Mouse (Mus musculus): ENCODE data around the gene Trim2. TPM values are rescaled to one million over a fixed set of nuclear protein-coding genes. Genes with fewer than 3 reads are reported as not detected.

Trim2 gene
- total RNA-seq, 2 experiments from 2014 or later, result 438 to 456 TPM

DNA sequence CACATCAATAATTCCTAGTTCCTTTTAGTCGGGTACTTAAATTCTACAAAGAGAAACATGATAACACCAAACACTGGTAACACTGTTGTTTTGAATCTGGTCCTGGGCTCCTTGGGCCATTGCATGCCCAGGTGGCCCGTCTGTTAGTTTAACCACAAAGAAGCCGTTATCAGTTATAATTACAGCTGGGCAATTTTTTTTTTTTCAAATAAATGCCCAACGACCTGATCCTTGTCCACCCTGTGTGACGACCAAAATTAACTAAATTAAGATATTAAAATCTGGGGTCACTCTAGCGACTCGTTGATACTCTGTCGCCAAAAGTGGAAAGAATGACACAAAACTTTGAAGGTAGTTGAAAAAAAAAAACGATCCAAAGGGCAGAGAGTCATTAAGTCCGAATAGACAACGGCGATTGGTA is 151.9 kb downstream of the Trim2 start:
- no peak for DNase-seq (ENCODE audit: low spot score in 2 of 2)

DNA sequence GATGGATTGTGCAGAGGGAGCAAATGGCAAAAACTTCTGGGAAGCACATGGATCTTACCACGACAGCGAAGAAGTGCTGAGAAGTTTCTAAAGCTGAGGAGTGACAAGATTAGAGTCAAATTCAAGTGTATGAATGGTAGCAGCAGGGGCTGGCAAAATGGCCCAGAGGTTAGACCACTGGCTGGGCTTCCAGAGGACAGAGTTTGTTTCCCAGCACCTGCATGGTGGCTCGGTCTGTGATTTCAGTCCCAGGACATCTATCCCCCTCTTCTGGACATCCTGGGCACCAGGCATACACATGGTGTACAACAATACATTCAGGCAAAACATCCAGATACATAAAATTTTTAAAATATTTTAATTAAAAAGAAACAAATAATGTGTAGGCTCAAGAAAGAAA is 156.8 kb downstream of the Trim2 start:
- no peak for DNase-seq (ENCODE audit: low spot score in 2 of 2)

DNA sequence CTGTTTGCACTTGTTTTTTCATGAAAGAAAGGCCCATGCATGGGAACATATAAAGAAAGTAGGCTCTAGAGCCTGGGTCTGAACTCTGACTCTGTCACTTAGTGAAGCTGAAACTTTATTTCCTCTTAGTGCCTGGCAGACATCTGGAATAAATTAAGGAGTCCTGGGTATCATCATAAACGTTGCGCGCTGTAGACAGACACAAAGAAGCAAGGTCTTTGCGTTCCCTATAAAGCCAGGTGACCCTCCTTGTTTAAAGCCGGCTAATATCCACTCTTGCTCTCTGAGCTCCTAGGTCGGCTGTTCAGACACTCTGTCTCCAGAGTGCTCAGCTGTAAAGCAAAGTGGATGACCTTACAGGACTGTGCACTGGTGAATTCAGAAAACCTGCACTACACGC is 165.7 kb downstream of the Trim2 start:
- DNase-seq (ENCODE audit: low spot score in 2 of 2), result no peak

DNA sequence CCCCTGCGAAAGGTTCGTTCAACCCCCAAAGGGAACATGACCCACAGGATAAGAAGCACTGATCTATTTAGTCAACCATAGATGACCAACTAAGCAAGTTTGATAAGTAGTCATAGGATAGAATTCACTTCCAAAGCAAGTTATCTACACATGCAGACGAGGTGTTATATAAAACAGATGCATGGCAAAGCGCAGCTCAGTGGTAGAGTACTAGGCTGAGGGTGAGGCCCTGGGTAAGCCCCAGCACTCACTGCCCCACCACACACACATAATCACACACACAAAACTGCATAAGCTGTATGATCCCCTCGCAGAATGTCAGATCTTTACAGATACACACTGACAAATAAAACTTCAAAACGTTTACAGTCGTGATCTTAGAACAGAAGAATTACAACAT is 170.2 kb downstream of the Trim2 start:
- no peak for DNase-seq (ENCODE audit: low spot score in 2 of 2)

DNA sequence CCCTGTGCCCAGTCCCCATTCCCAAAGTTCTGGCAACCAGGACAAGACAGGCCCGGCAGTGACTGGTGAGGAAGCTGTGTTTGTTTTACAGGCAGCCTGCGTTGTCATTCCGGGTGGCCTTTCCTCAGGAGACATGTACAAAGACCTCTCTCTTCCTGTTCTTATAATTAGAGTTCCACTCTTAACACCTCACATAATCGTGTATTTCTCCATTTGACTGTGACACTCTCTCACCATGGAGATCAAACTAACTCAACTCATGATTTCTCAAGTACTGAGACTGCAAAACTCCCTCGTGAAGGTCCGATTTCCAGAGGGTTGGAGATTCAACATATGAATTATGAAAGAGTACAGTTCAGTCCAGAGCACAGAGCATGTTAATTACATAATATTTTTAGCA is 170.7 kb downstream of the Trim2 start:
- DNase-seq (ENCODE audit: low spot score in 2 of 2), result no peak

DNA sequence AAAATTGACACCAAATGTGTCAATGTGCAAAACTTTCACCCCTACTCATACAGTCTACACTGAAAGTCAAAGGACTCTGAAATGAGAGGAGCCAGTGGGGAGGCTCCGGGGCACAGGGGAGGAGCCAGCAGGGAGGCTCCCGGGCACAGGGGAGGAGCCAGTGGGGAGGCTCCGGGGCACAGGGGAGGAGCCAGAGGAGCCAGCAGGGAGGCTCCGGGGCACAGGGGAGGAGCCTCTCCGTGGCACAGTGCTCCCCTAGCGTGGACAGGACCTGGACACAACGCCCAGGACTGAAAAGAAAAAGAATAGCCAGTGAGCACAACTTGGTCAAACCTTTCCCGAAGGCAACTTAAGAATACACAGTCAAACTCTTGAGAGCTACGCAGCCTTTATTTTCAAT is 171.3 kb downstream of the Trim2 start:
- DNase-seq (ENCODE audit: low spot score in 2 of 2), result no peak

DNA sequence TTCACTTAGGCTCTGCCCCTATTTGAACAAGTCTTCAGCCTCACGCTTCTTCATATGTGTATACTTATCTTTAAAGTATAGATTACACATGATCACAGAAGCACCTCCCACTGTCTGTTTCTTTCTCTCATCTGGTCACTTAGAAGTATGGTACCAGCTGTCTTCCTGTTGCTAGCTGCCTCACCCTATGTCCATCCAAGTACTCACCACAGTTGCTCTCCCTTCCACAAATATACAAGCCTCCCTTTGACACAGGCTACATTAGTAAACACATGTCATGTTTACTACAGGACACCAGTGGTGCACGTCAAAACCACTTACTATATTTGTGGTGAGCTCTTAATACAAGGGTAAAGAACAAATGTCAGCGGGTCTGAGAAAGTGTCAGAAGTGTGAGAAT is 175.3 kb downstream of the Trim2 start:
- no peak for DNase-seq (ENCODE audit: low spot score in 2 of 2)

DNA sequence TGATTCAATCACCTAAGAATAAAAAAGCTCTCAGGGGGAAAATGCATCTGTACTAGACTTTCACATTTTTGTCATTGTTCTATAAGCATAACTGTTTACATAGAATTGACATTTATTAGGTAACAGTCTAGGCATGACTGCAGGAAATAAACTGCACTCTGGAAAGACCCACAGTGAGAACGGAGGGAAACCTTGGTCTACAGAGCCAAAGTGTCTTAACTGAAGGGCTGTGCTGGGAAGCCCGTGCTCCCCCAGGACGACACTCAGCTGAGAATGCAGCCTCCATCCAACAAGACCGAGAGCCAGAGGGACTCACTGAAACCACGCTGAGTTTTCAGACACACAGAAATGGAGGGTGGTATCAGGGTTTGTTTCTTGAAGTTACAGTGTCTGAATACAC is 175.9 kb downstream of the Trim2 start:
- no peak for DNase-seq (ENCODE audit: low spot score in 2 of 2)

DNA sequence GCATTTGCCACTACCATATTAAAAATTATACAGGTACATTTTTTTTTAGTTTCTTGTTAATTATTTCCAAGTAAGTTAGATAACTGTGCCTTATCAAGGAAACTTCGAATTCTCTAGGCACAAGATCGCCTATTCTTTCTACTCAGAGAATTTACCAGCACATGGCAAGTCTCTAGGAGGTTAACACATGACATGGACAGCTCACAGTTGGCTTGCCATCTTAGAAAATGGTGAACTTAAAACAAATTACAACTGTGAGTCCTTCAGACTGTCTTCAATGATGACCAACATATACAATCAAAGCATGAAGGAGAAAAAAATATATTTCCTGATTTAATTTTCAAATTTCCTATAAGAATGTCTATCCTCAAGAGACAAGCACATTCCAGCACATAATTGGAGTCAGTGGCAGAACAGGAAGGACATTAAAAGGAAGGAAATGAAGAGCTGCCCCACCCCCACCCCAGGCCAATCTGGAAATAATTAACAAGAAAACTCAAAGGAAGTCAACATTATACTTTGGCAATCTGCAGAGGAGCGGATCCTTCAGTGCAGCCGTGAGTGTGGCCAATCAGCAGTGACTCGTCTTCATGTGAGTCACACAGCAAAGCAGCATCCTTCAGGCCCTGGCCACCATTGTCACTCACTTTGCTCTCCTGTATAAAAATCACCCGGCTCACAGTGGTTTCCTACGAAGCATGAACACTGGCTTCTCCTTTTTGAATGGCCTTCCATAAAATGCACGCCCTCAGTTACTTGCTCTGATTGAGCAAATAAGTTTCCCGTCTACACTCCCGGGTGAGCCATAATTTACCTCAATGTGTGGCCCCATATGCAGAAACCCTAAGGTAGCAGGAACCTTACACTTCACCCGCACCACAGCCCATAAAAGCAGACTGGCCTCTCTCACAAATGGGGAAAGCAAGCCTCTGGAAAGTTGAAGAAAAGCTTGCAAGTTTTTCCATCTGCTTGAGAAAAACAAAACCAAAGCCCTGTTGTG is 177.5 kb downstream of the Trim2 start:
- no peak for DNase-seq (ENCODE audit: low spot score in 2 of 2)

DNA sequence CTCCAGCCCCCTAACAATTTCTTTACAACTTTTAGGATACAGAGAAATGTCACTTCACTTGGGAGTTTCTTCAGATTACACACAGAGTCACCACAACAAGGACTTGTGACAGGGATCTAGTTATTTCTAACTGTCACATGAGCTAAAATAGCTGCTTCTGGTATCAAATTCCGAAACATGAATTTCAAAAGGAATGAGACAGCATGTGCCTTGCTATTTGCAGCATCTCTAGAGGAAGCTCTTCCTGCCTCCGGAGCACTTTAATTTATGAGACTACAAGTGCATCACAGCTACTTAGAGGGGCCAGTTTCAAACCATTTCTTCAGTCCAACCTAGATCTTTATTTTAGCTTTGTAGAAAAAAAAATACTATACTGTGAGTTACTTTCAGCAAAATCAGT is 179.2 kb downstream of the Trim2 start:
- DNase-seq (ENCODE audit: low spot score in 2 of 2), result peak in 1 of 2 experiments; percentile 11

DNA sequence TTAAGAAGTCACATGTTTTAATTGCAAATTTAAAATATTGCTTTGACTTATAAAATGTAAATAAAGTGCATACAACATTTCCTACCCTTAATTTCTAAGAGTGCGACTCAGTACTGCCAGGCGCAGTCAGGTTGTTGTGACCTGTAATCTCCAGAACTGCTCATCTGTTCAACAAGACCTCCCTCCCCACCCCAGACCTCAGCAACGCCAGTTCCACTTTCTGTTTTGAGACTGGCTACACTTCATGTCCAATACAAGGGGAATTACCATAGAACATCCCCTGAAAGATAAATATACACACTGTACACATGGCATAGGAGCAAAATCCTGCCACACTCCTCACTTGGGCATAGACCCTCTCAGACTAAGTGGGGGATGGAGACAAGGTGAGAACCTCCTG is 180.0 kb downstream of the Trim2 start:
- DNase-seq (ENCODE audit: low spot score in 2 of 2), result no peak

DNA sequence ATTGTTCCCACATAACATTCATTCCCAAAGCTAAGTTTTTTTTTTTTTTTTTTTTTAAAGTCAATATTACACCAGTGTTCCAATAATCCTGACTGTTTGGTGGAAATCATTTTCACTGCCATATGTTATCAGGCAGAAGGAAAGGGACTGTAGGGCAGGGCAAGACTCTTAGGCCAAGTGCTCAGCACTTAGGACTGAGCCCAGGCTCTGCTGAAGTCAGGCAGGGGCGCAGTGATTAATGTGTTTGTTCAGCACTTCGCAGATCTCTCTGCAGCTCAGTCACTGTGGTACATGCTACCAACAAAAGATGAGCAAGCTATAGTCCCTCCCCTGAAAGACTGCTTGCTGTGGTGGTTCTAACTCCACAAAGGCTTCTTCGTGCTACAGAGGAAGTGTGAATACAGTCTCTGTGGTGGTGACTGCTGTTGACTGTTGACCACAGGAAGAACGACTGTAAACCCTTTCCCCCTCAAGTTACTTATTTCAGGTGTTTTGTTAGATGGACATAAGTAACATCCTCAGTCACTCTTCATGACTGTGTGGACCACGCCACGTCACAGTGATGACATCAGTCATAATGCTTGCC is 180.9 kb downstream of the Trim2 start:
- no peak for DNase-seq (ENCODE audit: low spot score in 2 of 2)

DNA sequence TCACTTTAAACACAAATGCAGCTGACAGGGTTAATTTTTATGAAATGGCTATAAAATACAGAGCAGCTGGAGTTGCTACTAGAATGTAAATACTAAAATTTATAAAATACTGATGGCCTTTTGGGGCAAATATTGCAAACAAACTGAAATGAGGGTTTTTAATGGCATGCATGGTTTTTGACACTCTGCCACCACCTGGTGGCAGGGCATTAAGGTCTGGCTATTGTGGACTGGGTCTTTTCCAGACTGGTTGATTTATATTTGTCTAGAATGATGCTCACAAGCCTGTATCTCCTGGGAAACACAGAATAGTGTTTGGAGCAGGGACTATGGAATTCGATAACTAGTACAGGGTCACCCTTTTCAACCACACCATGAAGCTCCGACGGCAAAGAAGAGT is 183.2 kb downstream of the Trim2 start:
- peak in 1 of 2 experiments; percentile 41 for DNase-seq (ENCODE audit: low spot score in 2 of 2)

DNA sequence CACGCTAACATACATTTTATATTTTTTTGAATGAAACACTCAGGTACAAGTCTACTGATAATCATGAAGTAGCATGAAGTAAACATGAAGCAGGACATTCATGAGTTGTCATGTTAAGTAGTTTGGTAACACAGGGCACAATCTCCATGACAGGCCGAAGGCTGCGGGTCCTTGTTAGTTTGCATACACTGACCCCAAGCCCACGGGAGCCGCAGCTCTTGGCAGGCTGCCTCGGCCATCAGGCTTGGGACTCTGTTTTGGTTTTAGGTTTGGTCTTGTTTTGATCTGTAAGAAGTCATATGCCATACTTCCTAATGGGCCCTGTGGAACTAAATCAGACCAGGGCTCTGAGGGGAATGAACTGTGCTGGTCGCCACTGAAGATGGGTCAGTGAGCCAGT is 188.0 kb downstream of the Trim2 start:
- DNase-seq (ENCODE audit: low spot score in 2 of 2), result no peak

DNA sequence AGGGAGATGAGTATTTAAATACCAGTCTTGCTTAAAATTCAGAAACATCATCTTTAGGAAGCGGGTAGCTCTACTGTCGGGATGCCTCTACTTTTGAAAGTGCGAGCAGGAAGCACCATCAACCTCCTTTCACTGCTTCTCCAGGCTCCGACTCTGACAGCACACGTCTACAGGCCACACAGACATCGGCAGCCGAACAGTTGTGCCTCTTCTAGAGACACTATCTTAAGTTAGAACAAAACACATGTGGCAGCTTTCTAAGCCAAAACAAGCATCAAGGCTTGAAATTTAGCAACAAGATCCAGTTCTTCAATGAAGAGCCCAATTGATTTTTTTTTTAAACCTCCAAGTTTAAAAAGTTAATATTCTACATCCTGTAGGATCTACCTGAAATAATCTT is 188.5 kb downstream of the Trim2 start:
- DNase-seq (ENCODE audit: low spot score in 2 of 2), result no peak

Other genes starting within 250 kb of the Trim2 start
- 1 to 10 TPM in 1 of 2 experiments, under 1 TPM in 1; 0.99 to 1.7 TPM for gene Mnd1, start 151.1 kb downstream of the Trim2 start, total RNA-seq (2021)
- not detected for gene Gm6525, start 132.8 kb downstream of the Trim2 start, total RNA-seq (2021)
- gene Fhdc1, start 173.6 kb upstream of the Trim2 start, total RNA-seq (2021), result 1 to 10 TPM; 2.5 to 3.3 TPM

Measured in layer of hippocampus, adult 18-20 months (tissue).